Mouse (Mus musculus): ENCODE measurements at regions not wholly inside any gene's neighbourhood (a gene's known extent, or its start where the extent isn't known, plus 50 kb on each side); places are given as distances from the start of the nearest gene placed in this dataset.

DNA sequence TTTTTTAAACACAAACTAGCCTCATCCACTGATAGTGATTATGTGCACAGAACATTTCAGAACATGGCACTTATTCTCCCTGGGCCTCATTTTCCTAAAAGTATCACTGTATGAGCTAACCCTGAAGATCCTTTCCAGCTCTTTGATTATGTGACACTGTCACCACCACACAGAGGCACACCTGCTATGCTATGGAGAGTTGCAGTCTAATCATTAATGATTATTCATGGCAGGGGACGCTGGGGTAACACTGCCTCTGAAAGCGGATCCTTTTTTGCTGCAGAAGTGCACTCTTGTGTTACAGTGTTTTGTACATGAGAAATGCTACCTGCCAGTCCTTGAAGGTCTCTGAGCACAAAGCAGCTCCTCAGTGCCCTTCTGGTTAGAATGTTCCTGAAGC is 615.3 kb upstream of the Fbxo33 start:
- TF ChIP-seq TCF12 (IDR thresholded peaks at IDR 0.05; ENCODE audit: insufficient read depth, poor library complexity, severe bottlenecking) (no peak), POLR2A (IDR thresholded peaks at IDR 0.05; ENCODE audit: insufficient read length, low read depth) (no peak), POLR2AphosphoS2 (IDR thresholded peaks at IDR 0.05; ENCODE audit: insufficient read length, low read depth) (no peak), E2F4 (IDR thresholded peaks at IDR 0.05; ENCODE audit: insufficient read depth) (no peak), REST (IDR thresholded peaks at IDR 0.05; ENCODE audit: insufficient read depth, insufficient read length) (no peak), TCF3 (IDR thresholded peaks at IDR 0.05; ENCODE audit: insufficient read length, low read depth) (no peak), CEBPB (IDR thresholded peaks at IDR 0.05; ENCODE audit: insufficient read depth, poor library complexity, severe bottlenecking) (no peak), MYOG (IDR thresholded peaks at IDR 0.05; ENCODE audit: control insufficient read depth in 1 of 3, insufficient read depth in 1 of 3, insufficient read length in 2 of 3, low read depth in 2 of 3) (no peak), MAX (IDR thresholded peaks at IDR 0.05; ENCODE audit: low read depth) (no peak)

All from myocyte (in vitro differentiated cells).